19 mouse cellular contexts compared by ENCODE assay signal in genomic region chr6:145139776-145140475, GRCm38 (mm10). TPM values are rescaled to one million over a fixed set of nuclear protein-coding genes. Genes with fewer than 3 reads are reported as not detected.
A peak's percentile ranks its signal among the peaks of the same experiment; 100 is the strongest.
DNase-seq lines count a peak whose midpoint lies in the region; ATAC-seq and TF ChIP-seq lines count a peak whose summit lies in the region.
"Had no signal": no experiment of that assay in that cellular context is flagged by ENCODE, and none has a peak within 500 bp of the region (broad histone marks: within the 10 kb centered on the region; RNA-seq: fewer than 3 reads in every experiment).

No protein-coding gene starts in this region.

- no peak for TF ChIP-seq CTCF in MEL (IDR thresholded peaks at IDR 0.05 in 2 of 3, conservative IDR thresholded peaks at IDR 0.05 in 1 of 3; ENCODE audit: control insufficient read depth in 1 of 3, insufficient read depth in 1 of 3, low read depth in 2 of 3, low read length in 3 of 3, poor library complexity in 1 of 3, severe bottlenecking in 1 of 3)

- H3K27ac ChIP-seq in lung, embryonic 16.5 days (ENCODE audit: low read length): peak overlapping the region; percentile 34
- no peak overlapping the region for H3K27ac ChIP-seq in MEL (ENCODE audit: control insufficient read depth, low read depth, low read length)
- H3K27ac ChIP-seq: embryonic facial prominence, embryonic 13.5 days; heart, adult 2 months; heart, embryonic 15.5 days; liver, embryonic 14.5 days had no signal

- no peak for TF ChIP-seq EP300 in MEL (IDR thresholded peaks at IDR 0.05; ENCODE audit: low read depth in 1 of 2, low read length in 2 of 2)

- no peak for ATAC-seq in lung, embryonic 16.5 days (ENCODE audit: low read depth)
- ATAC-seq in granulocyte monocyte progenitor cell, adult 5-6 weeks (replicated peaks; ENCODE audit: poor library complexity, severe bottlenecking): peak; percentile 76
- ATAC-seq in megakaryocyte progenitor cell, adult 5-6 weeks (replicated peaks; ENCODE audit: poor library complexity): peak; percentile 76
- ATAC-seq: forebrain, postnatal 0 days; intestine, postnatal 0 days had no signal

- 66% methylated on average over 11 of the region's 11 CpGs for WGBS in lung, embryonic 16.5 days

- no peak overlapping the region for H3K4me3 ChIP-seq in lung, embryonic 16.5 days (ENCODE audit: low read length)
- no peak overlapping the region for H3K4me3 ChIP-seq in MEL (ENCODE audit: control insufficient read depth in 1 of 2, insufficient read depth in 1 of 2, low read depth in 2 of 2, low read length in 2 of 2)
- H3K4me3 ChIP-seq: embryonic facial prominence, embryonic 13.5 days; heart, adult 2 months; heart, embryonic 15.5 days had no signal

- H3K36me3 ChIP-seq in lung, embryonic 16.5 days (ENCODE audit: control insufficient read depth, insufficient read depth, low read length): no peaks in the 10 kb centered on the region
- peaks cover 0 to 4% of the 10 kb centered on the region in 2 experiments; a peak in 1 of 4 replicates for H3K36me3 ChIP-seq in MEL (ENCODE audit: control insufficient read depth in 1 of 2, insufficient read depth in 2 of 2, low read length in 2 of 2)
- H3K36me3 ChIP-seq: embryonic facial prominence, embryonic 13.5 days; G1E; heart, embryonic 15.5 days had no signal

- no peaks in the 10 kb centered on the region for H3K79me2 ChIP-seq in MEL (ENCODE audit: control insufficient read depth, insufficient read depth, low read length, poor library complexity)

- H3K27me3 ChIP-seq in lung, embryonic 16.5 days (ENCODE audit: control insufficient read depth, insufficient read depth, low read depth, low read length): no peaks in the 10 kb centered on the region
- no peaks in the 10 kb centered on the region for H3K27me3 ChIP-seq in MEL (ENCODE audit: control insufficient read depth in 1 of 2, insufficient read depth in 2 of 2, low read length in 2 of 2)
- H3K27me3 ChIP-seq: embryonic facial prominence, embryonic 13.5 days; heart, embryonic 15.5 days had no signal

- no peak overlapping the region for H3K4me2 ChIP-seq in lung, embryonic 16.5 days (ENCODE audit: low read depth, low read length)
- H3K4me2 ChIP-seq: embryonic facial prominence, embryonic 13.5 days; heart, embryonic 15.5 days had no signal

- no peak for DNase-seq in lung, postnatal 10 days
- DNase-seq in MEL (ENCODE audit: low read depth, low spot score): peak; percentile 6
- no peak for DNase-seq in right cerebral cortex, postnatal 10 days (ENCODE audit: low spot score in 2 of 2)
- no peak for DNase-seq in cerebellum, adult 9-10 months
- DNase-seq in urinary bladder, postnatal 14 days (ENCODE audit: low spot score): no peak
- DNase-seq: cerebellum, adult 11-12 months; forebrain, postnatal 0 days; left cerebral cortex, postnatal 4 days; midbrain, embryonic 14.5 days; thymus, postnatal 25 days had no signal

- no peaks in the 10 kb centered on the region for H3K9me3 ChIP-seq in lung, embryonic 16.5 days (ENCODE audit: control insufficient read depth, low read length)
- H3K9me3 ChIP-seq in MEL (replicated peaks; ENCODE audit: insufficient read depth, low read length): no peaks in the 10 kb centered on the region
- H3K9me3 ChIP-seq: embryonic facial prominence, embryonic 13.5 days; heart, embryonic 15.5 days had no signal

- no peak overlapping the region for H3K9ac ChIP-seq in lung, embryonic 16.5 days (ENCODE audit: low read length)
- no peak overlapping the region for H3K9ac ChIP-seq in MEL (ENCODE audit: control insufficient read depth, low read depth, low read length, poor library complexity, severe bottlenecking)
- H3K9ac ChIP-seq: embryonic facial prominence, embryonic 13.5 days; forebrain, postnatal 0 days; heart, embryonic 15.5 days; liver, embryonic 14.5 days had no signal

- no peak for TF ChIP-seq RAD21 in MEL (IDR thresholded peaks at IDR 0.05; ENCODE audit: low read depth, low read length)

- peaks cover 3% of the 10 kb centered on the region; the same call in 1 of the 2 replicates for H3K4me1 ChIP-seq in lung, embryonic 16.5 days (replicated peaks; ENCODE audit: control insufficient read depth, insufficient read depth, low read length)
- H3K4me1 ChIP-seq in MEL (ENCODE audit: control insufficient read depth in 1 of 2, insufficient read depth in 2 of 2, low read length in 2 of 2): no peaks in the 10 kb centered on the region

- no peak for TF ChIP-seq POLR2A in MEL (IDR thresholded peaks at IDR 0.05; ENCODE audit: control insufficient read depth in 1 of 2, insufficient read depth in 1 of 2, low read depth in 1 of 2, low read length in 2 of 2, poor library complexity in 1 of 2)

TF ChIP-seq in MEL, 35 proteins besides CTCF, POLR2A, EP300 and RAD21:
- no peak for TF ChIP-seq MYB (IDR thresholded peaks at IDR 0.05; ENCODE audit: low read depth, low read length)
- no peak for TF ChIP-seq POLR2AphosphoS2 (IDR thresholded peaks at IDR 0.05; ENCODE audit: low read length)
- no peak for TF ChIP-seq KAT2A (conservative IDR thresholded peaks at IDR 0.05; ENCODE audit: low read depth, low read length)
- TF ChIP-seq BHLHE40 (IDR thresholded peaks at IDR 0.05; ENCODE audit: borderline replicate concordance, low read depth, low read length): no peak
- TF ChIP-seq POLR2AphosphoS5 (IDR thresholded peaks at IDR 0.05; ENCODE audit: borderline replicate concordance, low read depth, low read length): no peak
- no peak for TF ChIP-seq SIN3A (IDR thresholded peaks at IDR 0.05; ENCODE audit: low read length)
- TF ChIP-seq MAZ (IDR thresholded peaks at IDR 0.05; ENCODE audit: low read depth, low read length): no peak
- no peak for TF ChIP-seq GABPA (IDR thresholded peaks at IDR 0.05; ENCODE audit: low read depth, low read length)
- TF ChIP-seq GATA1 (IDR thresholded peaks at IDR 0.05; ENCODE audit: low read depth, low read length): no peak
- no peak for TF ChIP-seq USF2 (IDR thresholded peaks at IDR 0.05; ENCODE audit: borderline replicate concordance in 1 of 2, insufficient read depth in 1 of 2, low read depth in 1 of 2, low read length in 2 of 2)
- TF ChIP-seq MAFK (IDR thresholded peaks at IDR 0.05; ENCODE audit: borderline replicate concordance, low read depth, low read length): no peak
- no peak for TF ChIP-seq HCFC1 (IDR thresholded peaks at IDR 0.05; ENCODE audit: low read depth, low read length)
- no peak for TF ChIP-seq MXI1 (IDR thresholded peaks at IDR 0.05; ENCODE audit: low read depth, low read length)

RNA-seq across cellular contexts. Expression of gene Lrmp, which starts 24.5 kb away (rescaled TPM):
- 4.1 and 6.1 TPM in 2 replicates for polyA plus RNA-seq in lung, embryonic 16.5 days (2015; fragmentation: Nextera tagmentation; extraction: Ambion mirVana)
- total RNA-seq in MEL (2012; rRNA removed): 60.4 and 70.1 TPM in 2 replicates
- 10 to 100 TPM in 1 of 2 experiments, not detected in 1; 64.3 TPM for polyA plus RNA-seq in MEL (2012; ENCODE audit: insufficient read depth in 1 of 2, insufficient read length in 2 of 2, low read depth in 1 of 2, low replicate concordance in 2 of 2, missing spikeins in 1 of 2)
- 64.7 and 94.7 TPM in 2 replicates for total RNA-seq in granulocyte monocyte progenitor cell, adult 5-6 weeks (2014; fragmentation: Nextera tagmentation)
- 108 and 121 TPM in 2 replicates for total RNA-seq in granulocyte monocyte progenitor cell, adult 5-6 weeks (2017)
- total RNA-seq in megakaryocyte progenitor cell, adult 5-6 weeks (2015): 42.1 and 42.6 TPM in 2 replicates
- 93.6 and 125 TPM in 2 replicates for total RNA-seq in megakaryocyte progenitor cell, adult 5-6 weeks (2017)
